Mouse (Mus musculus) erythroblast, adult 5-6 weeks (primary cell): ENCODE data around the gene Sync. TPM values are rescaled to one million over a fixed set of nuclear protein-coding genes. Genes with fewer than 3 reads are reported as not detected.

Experiments
- ATAC-seq: replicated peaks from 2 replicates; pipeline ENCODE4 v1.8.0; 2016; ENCODE audit warnings: moderate number of reproducible peaks, mild to moderate bottlenecking, moderate TSS enrichment, inconsistent platforms; ENCODE audit not compliant: poor library complexity, low FRiP score, severe bottlenecking
- total RNA-seq, 2 experiments: library from RNA; stranded (forward) in 1 of 2; stranded (reverse) in 1 of 2; fragments of 150-400 nt in 1 of 2; fragments of 200-764, 138-1000 nt in 1 of 2; gene quantifications; 2 replicates each; pipeline versions ENCODE4 v1.2.3 to v1.2.4; 2015 to 2017; ENCODE audit warnings: low replicate concordance in 2 of 2

Gene Sync
- total RNA-seq, 2 experiments from 2014 or later = not detected

- ATAC-seq = no peak
Measured at GRCm38 (mm10) chr4:129260678-129261077, 26.7 kb upstream of the Sync start.

GRCm38 (mm10) chr4:129261196-129261595 is 26.2 kb upstream of the Sync start, which contains the start of gene C77080:
C77080 (minus strand) TSS chr4:129261404.
- no peak for ATAC-seq

DNA sequence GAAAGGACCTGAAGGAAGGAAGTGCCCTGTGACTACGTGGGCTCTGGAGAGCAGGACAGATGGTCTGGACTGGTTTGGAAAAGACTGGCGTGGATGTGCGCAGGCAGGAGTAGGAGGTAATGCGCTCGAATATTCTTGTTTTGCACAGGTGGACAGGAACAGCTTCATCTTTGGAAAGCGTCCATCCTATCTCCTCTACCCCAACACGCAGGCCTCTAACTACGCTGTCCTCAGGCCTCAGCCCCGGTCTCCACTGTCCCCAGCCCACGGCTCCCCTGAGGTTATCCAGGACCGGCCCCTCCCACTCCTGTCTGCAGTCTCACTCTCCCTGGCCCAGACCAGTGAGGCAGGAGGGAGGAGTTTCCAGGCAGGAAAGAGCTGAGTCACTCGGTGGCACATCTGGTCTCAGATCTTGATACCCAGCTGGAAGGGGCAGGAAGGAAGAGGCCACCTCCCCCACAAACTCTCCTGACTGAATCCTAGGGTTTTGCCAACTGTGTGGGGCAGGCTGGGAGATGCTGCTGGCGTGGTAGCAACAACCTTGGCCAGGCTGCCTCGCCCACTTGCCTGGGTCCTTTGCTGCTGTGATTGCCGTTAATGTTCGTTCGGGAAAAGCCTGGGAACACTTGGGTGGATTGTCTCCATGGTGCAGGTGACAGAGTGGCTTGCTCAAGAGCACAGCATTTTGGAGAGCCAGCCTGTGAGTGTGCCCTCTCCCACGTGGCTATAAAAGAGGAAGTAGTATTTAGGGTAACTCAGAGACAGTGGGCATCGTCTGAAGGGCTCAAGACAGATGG is 24.0 kb upstream of the Sync start:
- ATAC-seq = peak; percentile 92

DNA sequence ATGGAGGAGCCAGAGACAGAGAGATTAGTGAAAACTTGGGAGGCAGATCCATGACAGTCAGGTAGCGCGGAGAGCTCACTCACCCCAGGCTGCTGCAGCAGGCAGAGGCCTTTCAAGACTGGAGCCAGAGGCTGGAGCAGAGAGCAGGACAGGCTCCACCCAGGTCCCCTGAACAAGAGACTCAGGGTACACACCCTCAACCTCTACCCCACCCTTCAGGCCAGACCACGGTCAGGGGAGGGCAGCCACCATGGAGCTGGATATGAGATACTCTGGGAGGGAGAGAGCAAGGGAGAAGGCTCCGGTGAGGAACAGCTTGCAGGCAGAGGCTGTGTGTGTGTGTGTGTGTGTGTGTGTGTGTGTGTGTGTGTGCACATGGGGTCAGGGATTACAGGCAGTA is 21.2 kb upstream of the Sync start:
- ATAC-seq = no peak

GRCm38 (mm10) chr4:129266821-129267220 is 20.6 kb upstream of the Sync start:
- ATAC-seq = no peak

DNA sequence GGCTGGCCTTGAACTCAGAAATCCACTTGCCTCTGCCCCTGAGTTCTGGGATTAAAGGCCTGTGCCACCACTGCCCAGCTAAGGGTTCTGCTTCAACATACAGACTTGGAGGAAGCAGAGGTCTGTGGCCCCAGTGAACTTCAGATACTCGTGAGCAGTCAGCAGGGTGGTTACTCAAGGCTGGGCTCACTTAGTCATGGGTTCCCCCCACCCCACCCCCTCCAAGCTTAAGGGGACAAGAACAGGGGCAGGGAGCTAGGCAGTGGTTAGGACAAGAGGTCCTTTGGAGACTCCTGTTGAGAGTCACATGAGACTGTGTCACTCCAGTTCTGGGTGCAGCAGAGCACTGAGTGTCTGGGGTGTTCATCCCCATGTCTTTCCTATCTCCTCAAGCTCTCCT is 18.7 kb upstream of the Sync start:
- ATAC-seq = no peak

- no peak for ATAC-seq
Measured at GRCm38 (mm10) chr4:129271991-129272755, 15.2 kb upstream of the Sync start.

DNA sequence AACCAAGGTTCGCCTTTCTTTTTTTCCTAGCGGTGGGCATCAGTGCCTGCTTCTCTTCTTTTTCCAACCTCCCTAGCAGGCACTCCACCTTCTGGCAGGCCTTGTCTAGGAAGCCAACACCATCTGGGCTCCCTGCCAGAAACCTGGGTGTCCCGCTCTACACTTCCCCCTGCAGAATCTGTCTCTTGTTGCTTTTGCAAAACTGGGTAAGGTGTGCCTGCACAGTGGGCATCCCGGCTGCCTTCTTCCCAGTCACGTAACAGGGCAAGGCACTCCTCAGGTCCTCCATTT is 14.7 kb upstream of the Sync start:
- ATAC-seq = no peak

- peak; percentile 97 for ATAC-seq
Measured at GRCm38 (mm10) chr4:129276453-129276865, 11.0 kb upstream of the Sync start.

GRCm38 (mm10) chr4:129282786-129283185 is 4.6 kb upstream of the Sync start:
- ATAC-seq = no peak

GRCm38 (mm10) chr4:129283226-129283625 is 4.2 kb upstream of the Sync start:
- ATAC-seq = no peak

DNA sequence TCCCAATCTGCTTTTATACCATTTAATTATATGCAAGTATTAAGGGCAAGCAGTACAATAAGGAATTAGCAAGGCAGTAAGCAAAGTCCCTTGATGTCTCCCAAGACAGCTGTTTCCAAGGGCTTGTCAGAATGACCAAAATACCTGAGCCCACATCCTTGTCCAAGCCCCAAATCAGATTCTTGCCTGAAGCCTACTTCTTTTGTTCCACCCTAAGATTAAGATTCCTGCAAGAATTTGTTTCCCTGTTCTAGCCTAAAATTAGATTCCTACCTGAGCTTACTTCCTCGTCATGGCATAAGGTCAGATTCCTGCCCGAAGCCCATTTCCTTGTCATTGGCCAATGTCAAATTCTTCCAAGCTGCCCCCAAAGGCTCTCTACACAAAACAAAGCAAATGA is 2.7 kb upstream of the Sync start:
- ATAC-seq = no peak

DNA sequence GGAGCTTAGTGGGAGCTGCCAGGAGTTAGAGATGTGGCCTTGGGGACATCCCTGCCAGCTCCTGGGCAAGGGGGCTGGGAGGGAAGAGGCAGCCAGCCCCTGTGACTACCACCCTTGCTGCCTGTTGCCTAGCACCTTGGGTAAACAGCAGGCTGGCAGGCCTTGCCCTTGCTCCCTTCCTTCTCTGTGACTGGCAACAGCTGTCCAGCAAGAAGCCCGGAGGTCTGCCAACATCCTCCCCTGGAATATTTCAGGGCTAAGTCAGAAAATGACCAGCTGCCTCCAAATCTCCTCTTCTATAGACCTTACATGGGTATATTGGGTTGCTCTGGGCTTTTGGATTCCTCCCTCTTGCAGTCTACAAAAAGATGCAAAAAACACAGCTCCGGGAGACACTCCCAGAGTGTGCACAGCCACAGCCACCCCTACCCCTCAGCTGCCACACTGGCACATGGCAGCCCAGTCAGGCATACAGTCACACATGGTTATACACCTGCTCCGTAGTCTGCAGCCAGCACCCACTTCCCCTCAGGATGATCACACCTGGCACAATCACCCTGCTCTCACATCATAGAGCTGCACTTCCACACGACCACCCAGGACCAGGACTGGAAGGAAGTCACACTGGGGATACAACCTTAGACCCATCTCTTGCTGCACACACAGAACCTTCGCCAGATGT is 1.3 kb upstream of the Sync start:
- ATAC-seq = no peak

- no peak for ATAC-seq
Measured at GRCm38 (mm10) chr4:129286683-129287471, 540 bp upstream of the Sync start.

DNA sequence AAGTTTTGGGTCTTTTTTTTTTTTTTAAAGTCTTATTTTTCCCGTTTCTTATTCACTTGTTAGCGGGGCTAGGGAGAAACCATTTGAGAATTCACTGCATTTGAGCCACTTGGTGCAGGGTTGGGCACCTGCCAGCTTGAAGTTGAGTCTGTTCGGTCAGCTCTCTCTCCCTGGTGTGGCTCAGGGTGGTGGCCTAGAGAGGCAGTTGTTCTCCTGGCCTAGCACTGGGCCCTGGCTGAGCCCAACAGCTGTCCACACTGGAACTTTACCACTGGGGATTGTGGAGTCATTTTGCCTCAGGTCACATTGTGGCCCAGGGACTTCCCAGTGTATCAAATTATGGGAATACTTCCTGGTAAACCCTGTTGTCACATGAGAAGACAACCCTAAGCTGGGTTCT is 650 bp downstream of the Sync start:
- ATAC-seq = no peak

- no peak for ATAC-seq
Measured at GRCm38 (mm10) chr4:129289671-129290070, 2.3 kb downstream of the Sync start.

- no peak for ATAC-seq
Measured at GRCm38 (mm10) chr4:129292831-129293230, 5.4 kb downstream of the Sync start.

- ATAC-seq = no peak
Measured at GRCm38 (mm10) chr4:129293702-129294101, 6.3 kb downstream of the Sync start.

- ATAC-seq = no peak
Measured at GRCm38 (mm10) chr4:129295188-129295587, 7.8 kb downstream of the Sync start.

GRCm38 (mm10) chr4:129296066-129296465 is 8.6 kb downstream of the Sync start:
- ATAC-seq = no peak
